Mouse (Mus musculus): Measurements from ENCODE around the gene Ifi211.
A peak's percentile ranks its signal among the peaks of the same experiment; 100 is the strongest.
"Not testable (repeated sequence)": the region's sequence is repeated elsewhere in the genome, so short reads cannot be mapped to it uniquely, and the experiment has no call there.

The Ifi211 gene

DNA sequence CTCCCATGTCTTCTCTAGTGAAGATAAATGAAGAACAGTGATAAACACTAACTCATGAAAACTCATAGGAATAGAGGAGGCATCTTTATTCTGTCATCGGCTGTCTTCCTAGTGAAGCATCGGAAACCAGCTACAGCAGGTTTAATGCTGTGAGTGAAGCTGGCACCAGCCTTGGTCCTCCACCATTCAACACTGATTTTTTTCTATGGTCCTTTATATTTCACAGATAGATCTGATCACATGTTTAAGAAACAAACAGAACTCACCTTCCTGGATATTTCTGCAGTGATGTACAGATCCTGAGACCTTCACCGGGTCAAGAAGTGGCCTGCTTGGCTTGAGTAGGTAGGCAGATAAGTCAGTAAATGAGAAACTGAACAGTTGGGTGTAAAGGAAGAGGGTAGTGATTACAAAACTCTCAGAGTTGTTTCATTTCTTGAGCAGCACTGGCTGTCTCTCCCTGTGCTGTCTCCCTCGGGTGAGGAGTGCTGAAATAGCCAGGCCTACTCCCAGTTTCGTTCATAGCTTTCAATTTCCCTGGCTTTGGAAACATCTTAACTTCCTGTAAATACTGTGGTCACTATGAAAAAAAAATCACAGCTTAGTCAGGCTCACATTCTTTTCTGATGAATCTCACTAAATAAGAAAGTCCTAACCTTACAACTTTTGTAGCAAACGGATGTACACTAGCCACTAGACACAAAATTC is at the start of gene Ifi211:
Ifi211 (minus strand) TSS at position 499 of the 708 bp plus-strand sequence.
- not testable (repeated sequence) for DNase-seq

DNA sequence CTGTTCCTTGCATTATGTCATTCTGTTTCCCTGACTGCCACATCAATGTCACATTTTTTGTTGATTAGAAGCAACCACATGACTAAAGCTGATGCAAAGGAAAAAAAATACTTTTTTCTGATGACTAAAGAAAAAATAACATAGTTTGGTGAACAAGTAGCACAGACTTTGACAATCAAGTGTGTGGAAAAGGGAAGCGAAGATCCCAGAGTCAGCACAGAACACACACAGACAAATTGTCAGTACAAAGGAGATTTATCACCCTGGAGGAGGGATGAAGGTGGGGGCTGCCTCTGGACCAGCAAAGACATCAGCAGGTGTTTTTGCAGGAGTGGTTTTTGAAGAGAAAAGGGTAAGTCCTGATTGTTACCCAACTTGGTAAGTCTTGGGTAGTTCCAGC is 48.6 kb upstream of the Ifi211 start:
- not testable (repeated sequence) for DNase-seq

DNA sequence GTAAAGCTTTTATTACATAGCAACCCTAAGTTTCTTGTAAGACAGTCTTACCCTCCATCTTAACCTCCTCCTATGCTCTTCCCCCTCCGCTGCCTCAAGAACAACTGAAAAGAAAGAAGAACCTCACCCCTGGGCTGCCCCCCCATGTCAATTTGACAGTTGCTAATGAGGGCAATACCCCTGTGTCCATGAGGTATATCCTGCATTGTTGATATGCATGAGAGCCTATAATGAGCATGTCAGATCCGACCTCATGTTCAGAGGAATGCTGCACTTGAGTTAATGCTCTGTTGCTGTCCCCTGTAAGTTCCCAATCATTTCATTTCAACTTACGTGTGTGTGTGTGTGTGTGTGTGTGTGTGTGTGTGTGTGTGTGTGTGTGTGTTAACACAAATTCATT is 47.2 kb upstream of the Ifi211 start:
- DNase-seq = not testable (repeated sequence)

DNA sequence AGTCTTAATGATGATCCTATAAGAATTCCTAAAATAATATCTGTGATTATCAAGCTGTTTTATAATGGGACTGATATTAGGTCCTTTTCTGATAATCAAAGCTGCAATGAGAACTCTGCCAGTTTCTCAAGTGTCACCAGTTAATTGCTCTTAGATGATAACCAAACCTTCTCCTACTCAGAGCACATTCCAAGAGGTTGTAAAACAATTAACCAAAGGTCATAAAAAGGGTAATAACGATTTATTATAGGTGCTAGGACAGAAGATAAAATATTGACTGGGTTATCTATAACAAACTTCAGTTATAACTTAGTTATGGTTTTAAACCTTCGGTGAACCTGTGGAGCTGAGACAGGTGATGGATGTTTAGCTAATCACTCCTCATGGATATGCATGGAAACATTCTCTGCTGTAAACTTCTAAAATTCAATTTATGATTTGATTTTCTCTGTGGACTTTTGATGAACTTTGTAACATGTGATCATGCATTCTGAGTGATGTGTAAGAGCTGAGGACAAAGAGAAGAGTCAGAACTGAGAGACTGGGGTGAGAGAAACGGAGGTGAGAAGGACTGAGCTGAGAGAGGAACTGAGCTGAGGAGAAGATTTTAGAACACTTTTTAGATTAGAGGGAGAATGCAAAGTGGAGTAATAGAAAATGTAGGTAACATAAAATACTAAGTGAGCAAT is 43.1 kb upstream of the Ifi211 start:
- not testable (repeated sequence) for DNase-seq

DNA sequence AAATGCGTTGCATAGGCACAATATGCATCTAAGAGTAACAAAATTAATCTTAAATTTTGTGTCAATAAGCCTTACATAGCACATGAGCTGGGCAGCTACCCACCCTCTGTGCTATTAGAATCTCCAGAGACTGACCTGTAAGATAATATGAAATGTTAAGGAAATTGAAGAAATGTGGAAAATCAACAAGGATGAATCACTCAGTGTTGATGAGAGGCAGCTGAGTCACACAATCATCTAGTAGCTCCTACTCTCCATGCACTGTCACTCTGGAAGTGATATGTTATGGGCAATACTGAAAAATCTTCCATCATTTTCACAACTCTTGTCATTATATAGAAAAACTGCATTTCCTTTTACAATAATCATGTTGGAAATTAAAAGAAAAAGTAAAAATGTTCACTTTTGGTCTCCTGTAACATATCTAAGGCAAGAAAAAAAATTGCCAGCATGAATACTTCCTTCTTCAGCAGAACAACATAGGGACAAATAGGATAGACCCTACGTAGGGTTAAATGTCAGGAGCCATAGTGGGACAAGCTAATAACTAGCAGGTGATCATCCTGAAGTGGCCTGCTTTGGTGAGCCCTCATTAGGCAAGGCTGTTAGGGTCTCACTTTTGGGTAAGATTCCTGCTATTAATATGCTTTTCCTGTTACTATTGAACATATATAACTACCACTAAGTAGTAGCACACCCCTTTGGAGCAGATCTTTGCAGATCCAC is 42.4 kb upstream of the Ifi211 start:
- DNase-seq = no peak

DNA sequence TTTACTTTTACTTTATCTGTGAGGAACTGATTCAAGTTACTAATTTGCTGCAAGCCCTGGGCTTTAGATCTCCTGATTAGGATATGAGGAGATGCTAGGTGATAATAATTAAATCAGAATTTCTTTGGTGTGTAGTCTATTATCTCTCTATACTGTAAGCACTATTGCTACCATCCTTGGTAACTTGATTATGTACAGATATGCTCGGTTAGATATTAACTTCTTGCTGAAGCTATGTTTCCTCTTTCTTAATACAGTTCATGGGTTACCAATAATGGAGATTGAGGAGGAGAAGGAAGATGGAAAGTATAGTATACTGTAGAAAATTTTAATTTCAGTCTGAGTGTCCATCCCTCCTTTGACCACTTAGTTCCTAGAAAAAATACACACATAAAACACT is 40.7 kb upstream of the Ifi211 start:
- no peak for DNase-seq

DNA sequence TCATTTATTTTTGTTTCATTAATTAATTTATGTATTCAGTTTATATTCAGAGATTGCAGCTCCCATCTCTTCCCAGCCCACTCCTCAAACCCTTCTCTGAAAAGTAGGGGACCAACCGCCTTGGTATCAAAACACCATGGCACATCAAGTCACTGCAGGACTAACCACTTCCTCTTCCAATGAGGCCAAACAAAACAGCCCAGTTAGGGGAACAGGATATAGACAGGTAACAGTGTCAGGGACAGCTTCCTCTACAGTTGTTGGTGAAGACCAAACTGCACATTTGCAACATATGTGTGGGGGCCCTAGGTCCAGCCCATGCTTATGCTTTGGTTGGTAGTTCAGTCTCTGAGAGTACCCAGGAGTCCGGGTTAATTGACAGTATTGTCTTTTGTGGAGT is 36.2 kb upstream of the Ifi211 start:
- not testable (repeated sequence) for DNase-seq

DNA sequence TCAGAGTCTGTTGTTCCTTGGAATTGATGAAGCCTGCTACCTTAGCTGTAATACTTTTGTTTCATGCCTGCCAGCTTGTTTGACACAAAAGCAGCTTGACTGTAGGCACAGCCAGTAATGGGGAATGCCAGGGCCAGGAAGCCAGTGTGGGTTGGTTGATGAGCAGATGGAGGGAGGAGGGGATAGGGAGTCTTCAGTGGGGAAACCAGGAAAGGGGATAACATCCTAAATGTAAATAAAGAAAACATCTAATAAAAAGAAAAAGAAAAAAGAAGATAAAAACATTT is 29.9 kb upstream of the Ifi211 start:
- DNase-seq = peak; percentile 66

DNA sequence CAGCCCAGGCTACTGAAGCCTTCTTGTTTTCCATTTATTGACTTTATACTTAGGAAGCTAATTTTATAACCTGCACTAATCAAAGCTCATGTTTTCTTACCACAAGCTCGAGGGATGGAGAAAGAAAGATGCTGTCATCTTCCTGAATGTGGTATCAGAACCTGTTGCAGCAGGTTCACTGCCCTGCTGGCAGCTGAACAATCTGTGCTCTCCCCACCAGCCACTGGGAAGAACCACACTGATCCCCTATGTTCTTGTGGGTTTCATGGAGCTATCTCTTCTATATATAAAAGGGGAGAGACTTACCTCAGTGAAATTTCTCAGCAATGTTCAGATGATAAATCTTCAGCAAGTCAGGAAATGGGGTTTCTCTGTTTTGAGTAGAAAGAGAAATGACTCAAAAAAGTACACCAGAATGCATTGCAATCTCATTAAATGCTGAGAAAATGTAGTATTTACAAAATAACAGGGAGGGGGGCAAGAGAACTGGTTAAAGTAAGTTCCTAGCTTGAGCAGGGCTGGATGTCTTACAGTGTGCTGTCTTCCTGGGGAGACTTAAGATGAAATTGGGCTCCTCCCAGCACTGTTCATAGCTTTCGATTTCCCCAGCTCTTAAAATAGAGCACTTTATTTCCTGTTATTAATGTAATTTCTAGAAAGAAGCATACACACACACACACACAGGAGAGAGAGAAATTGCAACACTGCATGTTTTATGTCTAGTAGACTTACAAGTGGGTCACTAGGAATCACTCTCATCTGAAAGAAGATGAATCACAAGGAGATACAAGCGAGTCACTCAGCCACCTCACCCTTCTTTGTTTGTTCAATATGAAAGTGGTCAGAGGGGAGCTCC is 29.3 kb upstream of the Ifi211 start, which contains the start of the genes Mndal and Ifi203:
Mndal (minus strand) TSS at position 568 of the 856 bp plus-strand sequence.
Ifi203 (minus strand) TSS at position 749 of the 856 bp plus-strand sequence.
- not testable (repeated sequence) for DNase-seq

DNA sequence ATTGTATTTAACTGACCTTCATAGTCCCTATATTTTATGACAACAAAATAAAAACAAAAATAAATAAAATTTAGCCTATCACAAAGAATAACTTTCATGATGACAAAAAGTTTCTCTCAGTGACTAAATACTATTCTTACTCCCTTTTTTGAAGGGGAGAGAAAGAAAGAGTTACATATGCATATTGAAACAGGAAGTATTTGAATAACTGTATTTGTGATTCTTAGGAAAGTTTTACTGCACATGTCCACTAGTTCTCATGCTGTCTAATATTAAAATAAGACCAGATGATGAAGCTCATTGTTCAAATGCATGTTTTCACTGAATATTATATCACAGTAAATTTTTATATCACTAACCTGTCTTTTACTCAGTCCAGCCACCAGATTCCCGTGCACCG is 28.7 kb upstream of the Ifi211 start:
- not testable (repeated sequence) for DNase-seq

DNA sequence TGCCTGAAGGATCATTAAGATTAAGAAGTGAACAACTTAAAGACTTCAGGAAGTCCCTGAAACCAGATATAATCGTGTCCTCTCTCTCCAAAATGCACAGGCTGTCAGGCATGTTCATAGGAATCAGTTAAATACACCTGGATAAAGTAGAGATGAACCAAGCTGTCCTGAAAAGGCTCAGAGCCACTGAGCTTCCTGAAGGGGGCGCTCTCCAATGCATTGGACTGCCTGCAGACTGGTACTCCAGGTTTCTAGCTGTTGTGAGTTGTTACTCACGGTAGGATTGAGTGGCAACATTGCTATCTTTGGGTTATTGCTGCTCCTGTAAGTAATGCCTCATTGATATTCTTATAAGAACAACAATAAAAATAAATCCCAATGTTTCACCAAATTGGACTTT is 6.4 kb upstream of the Ifi211 start:
- not testable (repeated sequence) for DNase-seq

DNA sequence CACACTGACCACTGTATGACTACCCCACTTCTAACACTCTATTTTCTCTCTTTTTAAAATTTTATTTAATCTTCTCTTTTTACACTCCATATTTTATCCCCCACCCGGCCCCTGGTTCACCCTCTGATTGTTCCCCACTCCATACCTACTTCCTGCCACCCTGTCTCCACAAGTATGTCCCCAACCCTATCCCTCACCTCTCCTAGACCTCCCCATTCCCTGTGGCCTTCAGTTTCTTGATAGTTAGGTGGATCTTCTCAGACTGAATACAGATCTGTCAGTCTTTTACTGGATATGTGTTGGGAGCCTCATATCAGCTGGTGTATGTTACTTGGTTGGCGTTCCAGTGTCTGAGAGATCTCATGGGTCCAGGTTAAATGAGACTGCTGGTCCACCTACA is 1.7 kb upstream of the Ifi211 start:
- no peak for DNase-seq

DNA sequence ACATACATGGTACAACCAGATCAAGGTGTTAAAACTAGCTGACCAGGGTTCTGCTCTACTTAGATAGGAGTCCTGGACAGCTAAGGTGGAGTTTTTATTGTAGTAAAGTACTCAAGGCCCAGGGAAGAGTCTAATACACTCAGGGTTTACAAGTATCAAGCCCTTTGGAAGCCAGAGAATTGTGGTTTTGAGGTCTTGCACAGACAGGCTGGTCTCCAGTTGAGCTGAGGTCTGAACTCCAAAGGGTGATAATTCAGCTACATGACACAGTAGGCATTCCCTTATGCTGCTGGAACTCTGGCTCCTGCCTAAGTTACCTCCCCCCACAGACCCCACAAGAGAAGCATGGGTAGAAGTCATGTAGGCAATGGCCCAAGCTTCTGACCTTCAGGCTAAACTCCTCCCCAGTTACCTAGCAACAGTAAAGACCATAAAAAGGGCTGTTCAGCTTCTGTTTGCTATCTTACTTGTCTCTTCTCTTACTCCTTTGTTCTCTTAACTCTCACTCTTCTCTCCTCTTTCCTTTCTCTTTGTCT is 478 bp upstream of the Ifi211 start:
- not testable (repeated sequence) for DNase-seq

DNA sequence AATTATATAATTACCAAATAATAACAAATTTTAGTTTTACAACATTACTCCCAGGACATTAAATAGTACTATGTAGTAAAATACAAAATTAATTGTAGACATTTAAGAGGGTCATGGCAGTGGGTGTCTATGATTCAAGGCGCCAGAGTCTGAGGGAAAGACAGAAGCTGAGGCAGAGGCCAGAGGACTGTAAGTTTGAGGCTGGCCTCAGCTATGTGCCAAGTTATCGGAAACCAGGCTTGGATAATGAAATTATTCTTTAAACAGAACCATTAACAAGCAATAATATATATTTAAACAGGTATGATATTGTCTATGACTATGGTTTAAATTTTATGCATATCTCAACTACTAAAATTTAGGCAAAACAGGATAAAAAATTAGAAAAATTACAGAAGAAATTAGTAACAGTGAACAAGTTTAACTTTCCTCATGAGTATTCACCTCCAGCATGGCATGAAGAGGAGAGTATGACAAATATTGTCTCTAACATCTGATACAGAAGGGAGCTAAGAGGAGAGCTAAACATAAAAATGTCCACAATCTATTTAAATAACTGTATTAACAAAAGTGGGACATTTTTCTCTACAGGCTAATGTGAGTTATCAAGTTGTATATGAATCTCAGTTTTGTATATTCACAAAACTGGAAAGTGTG is 910 bp downstream of the Ifi211 start:
- no peak for DNase-seq

DNA sequence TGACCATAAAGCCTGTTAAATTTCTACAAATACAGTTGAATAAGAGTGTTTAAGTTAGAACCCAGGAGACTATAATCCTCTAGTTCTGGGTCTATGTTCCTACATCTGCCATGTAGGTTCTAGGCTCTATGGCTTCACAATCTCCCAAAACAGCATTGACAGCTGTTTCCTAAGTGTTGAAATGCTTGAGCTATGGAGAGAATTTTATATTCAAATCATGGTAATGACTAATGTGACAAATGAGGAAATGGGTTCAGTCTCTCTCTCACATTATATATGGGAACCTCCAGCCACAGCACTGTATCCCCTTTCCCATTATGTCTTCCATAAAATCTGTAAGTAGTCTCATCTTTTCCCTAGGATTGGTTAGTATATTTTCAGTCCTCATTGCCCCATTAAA is 4.5 kb downstream of the Ifi211 start:
- DNase-seq = not testable (repeated sequence)

DNA sequence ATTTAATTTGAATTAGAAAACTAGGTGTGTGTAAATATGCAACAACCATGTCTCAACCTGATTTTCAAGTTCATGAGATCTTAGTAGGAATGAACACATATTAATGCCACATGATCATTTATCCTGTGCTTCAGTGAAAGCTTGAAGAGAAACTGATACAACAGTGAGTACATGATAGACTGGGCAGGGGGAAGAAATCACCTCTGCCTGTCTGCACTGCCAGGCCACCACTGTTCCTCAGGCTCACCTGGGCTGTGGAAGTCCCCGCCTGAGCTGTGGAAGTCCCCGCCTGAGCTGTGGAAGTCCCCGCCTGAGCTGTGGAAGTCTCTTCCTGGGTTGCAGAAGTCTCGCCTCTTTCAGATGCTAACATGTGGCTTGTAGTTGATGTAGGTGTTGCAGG is 7.0 kb downstream of the Ifi211 start:
- DNase-seq = not testable (repeated sequence)

DNA sequence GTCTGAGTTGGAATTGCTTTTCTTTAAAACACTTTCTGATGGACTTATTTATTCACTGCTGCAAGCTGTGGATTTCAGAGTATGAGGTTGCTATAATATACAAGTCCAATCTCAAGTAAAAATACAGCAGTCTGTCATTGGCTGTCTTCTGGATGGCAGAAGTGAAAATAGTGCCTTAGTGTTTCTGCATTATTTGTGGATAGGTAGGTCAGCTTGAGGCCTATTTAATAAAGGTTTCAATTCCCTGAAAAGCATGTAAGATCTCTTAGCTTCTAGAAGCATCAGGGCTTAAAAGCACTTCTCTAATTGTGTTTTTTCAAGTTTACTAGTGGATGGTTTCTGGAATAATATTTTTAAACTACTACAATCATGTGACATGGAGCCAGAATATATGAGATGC is 23.1 kb downstream of the Ifi211 start:
- DNase-seq = not testable (repeated sequence)

DNA sequence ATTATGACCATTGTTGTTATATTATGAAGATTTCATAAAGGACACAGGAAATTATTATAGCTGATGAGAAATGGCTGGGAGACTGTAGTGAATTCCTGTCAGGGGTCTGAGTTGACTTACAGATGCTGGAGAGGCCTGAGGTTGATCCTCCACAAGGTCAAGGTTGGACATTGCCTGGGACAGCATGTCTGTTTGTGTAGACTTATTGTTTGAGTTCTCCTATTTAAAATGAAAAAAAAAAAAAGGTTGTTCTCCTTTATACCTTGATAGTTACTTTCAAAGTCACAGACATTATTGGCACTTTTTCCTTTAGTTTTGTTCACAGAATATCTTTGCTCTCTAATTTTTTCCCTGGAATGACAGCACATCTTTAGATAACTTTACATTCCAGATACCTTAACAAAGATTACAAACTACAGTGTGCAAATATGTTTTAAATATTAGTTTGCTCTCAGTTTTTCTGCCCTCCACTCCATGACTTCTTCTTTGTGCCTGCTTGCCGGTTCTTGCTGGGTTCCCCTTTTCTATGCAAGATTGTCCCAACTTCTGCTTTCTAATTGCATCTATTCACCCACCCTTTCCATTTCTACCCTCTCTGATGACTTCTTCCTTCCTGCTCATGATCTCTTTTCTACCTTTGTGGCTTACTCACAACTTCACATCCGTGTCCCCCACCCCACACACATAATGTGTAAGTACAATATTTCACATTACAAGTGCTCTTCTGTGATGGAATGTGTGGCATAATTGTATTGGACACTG is 25.6 kb downstream of the Ifi211 start:
- DNase-seq = not testable (repeated sequence)

DNA sequence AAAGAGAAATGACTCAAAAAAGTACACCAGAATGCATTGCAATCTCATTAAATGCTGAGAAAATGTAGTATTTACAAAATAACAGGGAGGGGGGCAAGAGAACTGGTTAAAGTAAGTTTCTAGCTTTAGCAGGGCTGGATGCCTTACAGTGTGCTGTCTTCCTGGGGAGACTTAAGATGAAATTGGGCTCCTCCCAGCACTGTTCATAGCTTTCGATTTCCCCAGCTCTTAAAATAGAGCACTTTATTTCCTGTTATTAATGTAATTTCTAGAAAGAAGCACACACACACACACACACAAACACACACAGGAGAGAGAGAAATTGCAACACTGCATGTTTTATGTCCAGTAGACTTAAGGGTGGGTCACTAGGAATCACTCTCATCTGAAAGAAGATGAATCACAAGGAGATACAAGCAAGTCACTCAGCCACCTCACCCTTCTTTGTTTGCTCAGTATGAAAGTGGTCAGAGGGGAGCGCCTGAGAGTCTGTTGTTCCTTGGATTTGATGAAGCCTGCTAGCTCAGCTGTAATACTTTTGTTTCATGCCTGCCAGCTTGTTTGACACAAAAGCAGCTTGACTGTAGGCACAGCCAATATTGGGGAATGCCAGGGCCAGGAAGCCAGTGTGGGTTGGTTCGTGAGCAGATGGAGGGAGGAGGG is 32.7 kb downstream of the Ifi211 start:
- DNase-seq = peak; percentile 73

DNA sequence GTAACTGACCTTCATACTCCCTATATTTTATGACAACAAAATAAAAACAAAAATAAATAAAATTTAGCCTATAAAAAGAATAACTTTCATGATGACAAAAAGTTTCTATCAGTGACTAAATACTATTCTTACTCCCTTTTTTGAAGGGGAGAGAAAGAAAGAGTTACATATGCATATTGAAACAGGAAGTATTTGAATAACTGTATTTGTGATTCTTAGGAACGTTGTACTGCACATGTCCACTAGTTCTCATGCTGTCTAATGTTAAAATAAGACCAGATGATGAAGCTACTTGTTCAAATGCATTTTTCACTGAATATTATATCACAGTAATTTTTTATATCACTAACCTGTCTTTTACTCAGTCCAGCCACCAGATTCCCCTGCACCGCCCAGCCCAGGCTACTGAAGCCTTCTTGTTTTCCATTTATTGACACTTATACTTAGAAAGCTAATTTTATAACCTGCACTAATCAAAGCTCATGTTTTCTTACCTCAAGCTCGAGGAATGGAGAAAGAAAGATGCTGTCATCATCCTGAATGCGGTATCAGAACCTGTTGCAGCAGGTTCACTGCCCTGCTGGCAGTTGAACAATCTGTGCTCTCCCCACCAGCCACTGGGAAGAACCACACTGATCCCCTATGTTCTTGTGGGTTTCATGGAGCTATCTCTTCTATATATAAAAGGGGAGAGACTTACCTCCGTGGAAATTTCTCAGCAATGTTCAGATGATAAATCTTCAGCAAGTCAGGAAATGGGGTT is 33.4 kb downstream of the Ifi211 start:
- DNase-seq = not testable (repeated sequence)

Measured in layer of hippocampus, adult 9-11 months (tissue).